Mouse (Mus musculus) CD4-positive, CD25-positive, alpha-beta regulatory T cell, adult 4 months (primary cell): ENCODE data around the gene Zmat3. TPM values are rescaled to one million over a fixed set of nuclear protein-coding genes. Genes with fewer than 3 reads are reported as not detected.
A peak's percentile ranks its signal among the peaks of the same experiment; 100 is the strongest.

Source experiments
- ATAC-seq: one replicate; pipeline ENCODE4 v1.8.0; 2017
- polyA plus RNA-seq, 2 experiments: library from polyadenylated mRNA; unstranded; fragments of 100-300 nt; shearing (Covaris generic); gene quantifications; one replicate each; pipeline ENCODE4 v1.2.1; 2017

Gene Zmat3
- polyA plus RNA-seq, 2 experiments from 2014 or later, result 4.4 to 4.7 TPM

GRCm38 (mm10) chr3:32371957-32372356 is 6.1 kb upstream of the Zmat3 start:
- no peak for ATAC-seq

DNA sequence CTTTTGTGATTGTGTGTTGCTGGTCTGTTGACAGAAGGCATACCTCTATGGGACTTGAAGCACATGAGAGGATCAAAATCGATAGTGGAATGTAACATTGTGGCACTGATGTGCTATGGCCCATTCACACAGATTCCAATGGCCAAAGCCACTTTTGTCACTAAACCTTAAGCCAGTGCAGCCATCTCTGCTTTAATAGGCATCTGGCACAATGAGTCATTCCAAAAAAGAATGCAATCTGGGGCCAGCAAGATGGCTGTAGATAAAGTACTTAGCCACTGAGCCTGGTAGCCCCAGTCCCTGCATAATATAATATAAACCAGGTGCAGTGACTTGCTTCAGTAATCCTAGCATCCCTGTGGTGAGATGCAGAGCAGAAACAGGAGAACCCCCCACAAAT is 1.7 kb upstream of the Zmat3 start:
- ATAC-seq, result no peak

DNA sequence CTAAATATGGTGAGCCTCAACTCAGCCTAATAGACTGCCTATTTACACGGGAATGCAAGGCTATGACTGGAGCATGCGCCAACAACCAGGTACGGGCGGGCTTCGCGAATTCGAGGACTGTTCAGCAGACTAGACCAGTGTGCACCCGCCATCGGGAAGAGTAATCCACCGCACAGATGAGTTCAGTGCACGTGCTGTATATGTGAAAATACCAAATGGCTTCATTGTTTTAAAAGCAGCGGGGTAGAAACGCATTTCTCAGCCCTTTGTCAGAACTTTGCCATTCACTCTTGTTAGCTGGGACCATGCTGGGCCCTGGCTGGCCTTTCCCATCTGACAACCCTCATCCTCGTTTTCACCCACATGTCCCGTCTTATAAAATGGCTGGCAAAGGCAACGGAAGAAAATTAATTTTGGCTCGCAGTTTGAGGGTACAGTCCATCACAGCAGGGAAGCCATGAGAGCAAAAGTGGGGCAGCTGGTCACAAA is 476 bp upstream of the Zmat3 start:
- no peak for ATAC-seq

DNA sequence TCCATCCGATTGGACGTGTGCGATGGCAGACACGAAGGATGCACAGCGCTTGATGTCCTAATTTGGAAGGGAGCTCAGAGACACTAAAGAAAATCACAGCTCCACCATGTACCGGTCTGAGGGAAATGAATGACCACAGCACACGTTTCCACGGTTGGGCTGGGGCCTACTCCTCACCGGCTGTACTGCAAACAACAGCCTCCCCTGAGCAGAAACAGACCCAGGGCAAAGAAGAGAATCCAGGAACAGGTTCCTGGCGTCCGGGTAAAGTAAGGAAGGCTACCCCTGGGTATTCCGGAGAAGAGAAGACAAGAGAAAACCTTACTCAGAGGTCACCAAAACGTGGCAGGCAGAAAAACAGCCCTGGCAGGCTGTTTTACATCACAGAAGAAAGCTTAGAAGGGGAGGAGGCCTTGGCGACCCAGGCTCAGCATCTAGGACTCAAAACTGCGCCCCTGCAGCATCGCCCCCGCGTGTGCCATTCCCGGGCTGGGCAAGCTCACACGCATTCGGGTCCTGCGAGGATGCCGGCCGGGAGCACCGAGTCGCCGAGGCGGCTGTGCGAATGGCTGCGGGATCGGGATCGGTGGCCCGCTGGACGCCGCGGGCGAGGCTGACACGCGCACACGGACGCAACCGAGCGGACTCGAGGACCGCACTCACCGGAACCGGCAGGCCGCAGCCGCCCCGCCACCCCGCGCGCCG is 821 bp downstream of the Zmat3 start:
- ATAC-seq, result peak; percentile 30

GRCm38 (mm10) chr3:32364195-32364594 is 1.6 kb downstream of the Zmat3 start:
- no peak for ATAC-seq

DNA sequence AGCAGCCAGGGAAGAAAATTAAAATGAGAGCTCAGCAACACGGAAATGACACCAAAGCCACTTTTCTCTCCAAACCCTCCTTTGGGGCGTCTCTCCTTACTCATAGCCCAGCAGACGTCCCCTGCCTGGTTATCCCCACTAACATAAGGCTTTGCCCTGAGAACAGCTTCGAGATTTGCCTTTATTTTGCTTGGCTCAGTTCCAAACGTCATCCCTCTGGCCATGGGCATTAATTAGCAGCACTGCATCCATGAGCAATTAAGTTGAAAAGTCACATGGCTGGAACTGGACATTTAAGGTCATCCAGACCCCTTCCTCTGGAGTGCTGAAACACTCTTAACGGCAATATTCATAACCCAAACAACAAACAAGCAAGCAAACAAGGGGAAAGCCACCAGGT is 4.6 kb downstream of the Zmat3 start:
- no peak for ATAC-seq

DNA sequence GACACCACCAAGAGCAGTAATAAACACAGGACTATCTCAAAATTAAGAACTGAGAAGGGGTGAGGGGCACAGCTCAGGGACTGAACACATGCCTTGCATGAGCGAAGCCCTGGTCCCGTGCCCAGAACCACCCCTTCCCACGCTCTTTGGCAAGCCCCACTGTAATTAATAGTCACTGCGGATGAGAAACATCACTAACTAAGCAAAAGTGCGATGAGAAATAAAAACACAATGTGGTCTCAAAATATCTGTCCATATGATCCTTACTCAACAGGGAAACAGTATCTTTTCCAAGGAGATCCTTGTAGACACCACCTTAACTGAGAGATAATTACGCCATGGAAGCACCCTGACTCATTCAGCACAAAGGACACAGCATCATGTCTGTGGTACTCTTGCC is 17.9 kb downstream of the Zmat3 start:
- ATAC-seq, result no peak

DNA sequence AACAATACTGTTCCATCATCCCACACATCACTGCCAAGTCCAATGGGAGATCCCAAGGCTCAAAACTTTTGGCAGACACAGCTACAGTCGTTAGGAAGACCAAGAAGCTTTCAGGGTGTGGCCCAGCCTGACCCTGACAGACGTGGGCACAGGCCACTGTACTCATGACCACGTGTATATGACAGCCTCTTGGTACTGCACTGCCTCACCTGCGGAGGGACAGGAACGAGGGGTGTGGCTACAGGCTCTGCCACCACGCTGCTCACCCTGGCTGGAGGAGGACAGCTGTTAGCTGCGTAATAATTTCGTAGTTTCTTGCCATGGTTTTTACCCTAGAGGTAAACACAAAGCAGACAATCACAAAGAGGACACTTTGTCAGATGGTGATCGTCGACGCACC is 20.6 kb downstream of the Zmat3 start:
- ATAC-seq, result no peak

DNA sequence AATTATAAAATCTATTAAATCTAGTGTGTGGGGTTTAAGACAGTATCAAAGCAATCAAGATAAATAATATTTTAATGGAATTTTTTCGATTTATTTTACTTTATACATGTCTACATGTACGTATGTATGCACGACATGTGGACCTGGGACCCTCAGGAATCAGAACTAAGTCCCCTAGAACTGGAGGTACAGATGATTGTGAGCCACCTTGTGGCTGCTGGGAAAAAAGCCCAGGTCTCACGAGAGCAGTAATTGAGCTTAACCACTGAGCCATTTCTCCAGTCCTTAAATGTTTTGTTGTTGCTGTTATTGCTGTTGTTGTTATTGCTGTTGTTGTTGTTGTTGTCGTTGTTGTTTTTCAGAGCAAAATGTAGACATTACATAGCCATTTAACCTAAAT is 21.0 kb downstream of the Zmat3 start:
- ATAC-seq, result no peak

- ATAC-seq, result no peak
These were observed 22.4 kb downstream of the Zmat3 start for GRCm38 (mm10) chr3:32343371-32343770.

GRCm38 (mm10) chr3:32341434-32341833 is 24.4 kb downstream of the Zmat3 start:
- no peak for ATAC-seq

DNA sequence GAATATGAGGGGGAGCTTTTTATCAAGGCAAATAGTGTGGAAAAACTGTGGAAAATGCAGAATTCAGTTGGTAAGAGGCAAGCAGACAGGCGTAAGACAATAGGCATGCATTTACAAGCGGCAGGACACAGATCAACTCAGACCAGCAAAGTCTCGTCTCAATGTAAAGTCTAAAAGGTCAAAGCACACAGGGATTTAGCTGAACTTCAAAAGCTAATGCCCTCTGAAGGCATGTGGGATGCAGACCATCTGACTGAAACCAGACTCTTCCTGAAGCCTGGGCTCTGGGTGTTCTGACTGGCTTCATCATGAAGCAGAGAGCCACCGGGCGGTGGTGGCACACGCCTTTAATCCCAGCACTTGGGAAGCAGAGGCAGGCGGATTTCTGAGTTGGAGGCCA is 27.6 kb downstream of the Zmat3 start:
- ATAC-seq, result no peak

DNA sequence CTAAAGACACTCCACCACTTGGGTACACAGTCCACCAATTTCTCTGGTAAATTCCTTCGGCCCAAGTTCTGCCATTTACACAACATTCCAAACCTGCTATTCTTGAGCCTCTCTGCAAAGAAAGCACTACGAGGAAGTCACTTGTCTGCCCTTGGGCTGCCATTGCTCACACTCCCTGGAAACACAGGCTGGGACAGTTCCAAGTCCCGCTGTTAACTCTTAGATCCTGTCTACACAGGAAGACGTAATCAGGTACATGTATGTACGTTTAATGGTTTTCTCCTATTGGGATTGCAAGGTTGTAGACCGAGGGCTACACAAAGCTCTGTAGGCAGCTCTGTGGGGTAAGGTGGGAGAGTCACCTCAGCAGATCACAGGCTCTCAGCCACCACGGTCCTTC is 28.0 kb downstream of the Zmat3 start:
- ATAC-seq, result no peak

GRCm38 (mm10) chr3:32334901-32335300 is 30.9 kb downstream of the Zmat3 start:
- no peak for ATAC-seq

DNA sequence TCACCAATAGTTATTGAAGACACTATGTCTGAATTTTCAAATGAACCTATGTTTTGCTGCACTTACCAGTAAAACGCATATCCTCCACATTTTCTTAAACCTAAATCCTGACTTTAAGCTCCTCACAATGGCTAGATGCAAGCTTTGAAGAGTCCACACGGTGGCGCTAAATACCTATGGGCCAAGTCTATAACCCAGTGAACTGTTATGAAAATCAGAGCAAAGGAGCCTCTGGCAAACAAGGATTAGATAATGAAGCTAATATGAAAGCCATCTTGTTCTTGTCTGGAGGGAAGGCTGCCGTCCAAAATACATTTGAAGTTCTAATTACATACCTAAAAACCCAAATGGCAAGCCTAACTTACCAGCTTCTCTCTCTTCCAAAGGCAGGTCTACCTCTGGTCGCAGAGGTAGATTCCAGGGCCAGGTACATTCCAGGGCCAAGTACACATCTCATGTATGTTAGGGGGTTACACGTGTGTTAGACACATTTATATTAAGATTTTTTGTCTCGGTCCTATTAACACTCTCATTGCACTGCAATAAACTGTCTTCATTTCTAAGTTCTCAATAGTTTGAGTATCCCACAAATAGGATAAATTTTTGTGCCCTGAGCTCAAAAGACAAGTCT is 32.2 kb downstream of the Zmat3 start:
- peak; percentile 93 for ATAC-seq

DNA sequence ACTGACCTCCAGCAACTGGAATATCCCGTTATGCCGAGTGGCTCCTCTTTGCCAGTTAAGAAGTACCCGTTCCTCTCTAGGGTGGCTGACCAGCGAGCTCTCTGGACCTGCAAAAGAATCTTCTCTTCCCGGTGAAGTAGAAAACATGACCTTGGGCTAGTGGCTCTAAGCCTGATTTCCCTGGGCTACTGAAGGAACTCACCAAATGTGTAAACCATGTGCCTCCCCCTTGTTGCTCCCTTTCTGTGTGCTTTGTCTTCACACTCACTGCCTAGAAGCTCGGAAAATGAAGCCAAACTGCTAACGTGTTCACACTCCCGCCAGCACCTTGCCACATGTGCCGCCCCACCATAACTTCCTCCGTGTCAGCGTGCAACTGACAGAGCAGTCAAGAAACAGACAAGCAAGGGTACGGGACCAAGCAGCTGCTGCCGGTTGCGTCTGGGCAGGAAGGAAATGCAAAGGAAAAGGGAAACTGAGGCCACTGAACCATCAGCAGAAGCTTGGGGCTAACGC is 47.9 kb downstream of the Zmat3 start:
- ATAC-seq, result no peak

DNA sequence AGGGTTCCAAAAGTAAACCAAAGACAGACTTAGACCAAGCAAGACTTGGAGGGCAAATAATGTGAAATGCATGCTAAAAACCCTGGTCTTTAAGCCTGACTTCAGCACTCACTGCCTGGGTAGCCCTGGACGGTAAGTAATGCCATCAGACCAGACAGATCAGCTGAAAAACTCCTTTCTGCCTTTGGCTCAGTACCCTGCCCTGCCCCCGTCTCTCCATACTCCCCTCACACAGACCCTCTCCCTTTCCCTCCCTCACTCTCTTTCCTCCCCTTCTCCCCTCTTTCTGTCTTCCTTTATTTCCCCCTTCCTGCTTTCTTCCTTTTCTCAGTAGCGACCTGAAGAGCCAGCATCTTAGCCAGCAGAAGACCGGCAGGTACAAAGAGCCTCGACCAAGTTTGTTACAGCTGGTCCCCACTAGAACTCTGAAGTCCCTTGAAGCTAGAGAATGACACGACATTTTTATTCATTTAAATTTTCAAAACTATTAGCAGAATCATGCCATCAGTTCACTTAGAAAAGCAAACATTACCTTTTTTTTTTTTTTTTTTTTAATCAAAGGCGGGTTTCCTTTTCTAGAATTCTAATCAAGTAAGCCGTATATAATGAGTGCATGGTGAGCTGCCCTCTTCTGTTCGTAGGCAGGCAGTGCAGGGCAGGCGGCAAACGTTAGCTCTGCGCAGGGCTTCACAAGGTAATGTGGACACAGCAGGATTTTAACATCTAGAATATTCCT is 48.5 kb downstream of the Zmat3 start:
- peak; percentile 51 for ATAC-seq

DNA sequence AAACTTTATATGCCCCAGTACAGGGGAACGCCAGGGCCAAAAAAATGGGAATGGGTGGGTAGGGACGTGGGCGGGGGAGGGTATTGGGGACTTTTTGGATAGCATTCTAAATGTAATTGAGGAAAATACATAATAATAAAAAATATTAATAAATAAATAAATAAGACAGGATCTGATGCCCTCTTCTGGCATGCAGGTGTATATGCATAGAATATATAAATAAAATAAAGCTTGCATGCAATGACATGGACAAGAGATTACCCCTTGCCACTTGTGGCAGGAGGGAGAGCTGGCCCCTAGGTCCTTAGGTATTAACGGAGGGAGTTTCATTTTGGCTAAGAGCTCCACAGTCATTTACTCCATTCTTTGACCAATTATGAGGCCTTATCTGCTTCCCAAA is 51.1 kb downstream of the Zmat3 start:
- no peak for ATAC-seq

DNA sequence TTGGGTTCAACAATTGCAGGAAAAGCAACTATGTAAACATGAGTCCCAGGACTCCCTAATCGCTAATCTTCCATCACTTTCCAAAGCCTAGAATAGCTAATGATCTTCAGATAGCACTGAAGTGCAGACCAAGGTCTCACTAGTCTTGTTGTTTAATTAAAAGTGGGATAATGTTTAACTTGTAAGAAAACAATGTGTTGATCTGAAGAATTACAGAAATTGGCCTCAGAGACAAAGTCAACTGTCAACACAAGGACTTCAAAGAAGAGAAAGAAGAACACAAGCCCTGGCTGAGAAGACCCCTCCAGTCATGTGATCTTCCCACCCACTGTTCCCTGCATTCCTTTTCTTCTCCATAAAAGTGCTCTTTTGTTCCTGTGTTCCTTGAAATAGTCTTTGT is 61.6 kb downstream of the Zmat3 start:
- no peak for ATAC-seq

- ATAC-seq, result no peak
These were observed 73.8 kb downstream of the Zmat3 start for GRCm38 (mm10) chr3:32292001-32292400.
